Mouse (Mus musculus) B cell, adult 2 months (primary cell): ENCODE data around the gene Dmac2.

Source experiments
- DNase-seq, 2 experiments: peaks; one replicate each; pipeline ENCODE4 v3.0.0; 2022

Gene Dmac2

GRCm38 (mm10) chr7:25617376-25618160, 1.6 kb upstream of the Dmac2 start:
- DNase-seq = no peak

DNA sequence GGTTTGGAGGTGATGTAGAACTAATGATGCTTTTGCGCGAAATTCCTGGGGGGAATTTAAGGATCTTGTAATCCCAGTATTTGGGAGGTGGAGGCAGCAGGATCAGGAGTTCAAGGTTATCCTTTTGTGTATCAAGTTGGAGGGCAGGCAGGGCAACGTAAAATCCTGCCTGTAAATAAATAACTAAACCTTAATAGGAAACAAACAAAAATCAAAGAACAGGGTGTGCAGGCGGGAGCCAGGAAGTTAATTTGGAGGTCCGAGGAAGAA, 443 bp downstream of the Dmac2 start:
- no peak for DNase-seq

DNA sequence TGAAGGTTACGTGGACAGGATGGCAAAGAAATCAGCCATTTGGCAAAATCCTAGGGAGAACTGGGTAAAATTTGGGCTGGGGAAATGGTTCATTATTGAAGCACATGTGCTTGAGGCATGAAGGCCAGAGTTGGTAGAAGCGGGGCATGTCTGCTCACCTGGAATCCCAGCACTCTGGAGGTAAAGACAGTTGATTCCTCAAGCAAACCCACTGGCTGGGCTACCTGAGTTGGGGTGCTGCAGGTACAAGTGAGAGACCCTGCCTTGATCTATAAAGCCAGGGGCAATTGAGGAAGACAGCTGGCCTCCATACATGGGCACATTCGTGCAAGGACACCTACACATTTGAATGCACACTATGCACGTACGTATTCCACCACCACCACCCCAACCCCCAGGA, 887 bp downstream of the Dmac2 start:
- DNase-seq = no peak

DNA sequence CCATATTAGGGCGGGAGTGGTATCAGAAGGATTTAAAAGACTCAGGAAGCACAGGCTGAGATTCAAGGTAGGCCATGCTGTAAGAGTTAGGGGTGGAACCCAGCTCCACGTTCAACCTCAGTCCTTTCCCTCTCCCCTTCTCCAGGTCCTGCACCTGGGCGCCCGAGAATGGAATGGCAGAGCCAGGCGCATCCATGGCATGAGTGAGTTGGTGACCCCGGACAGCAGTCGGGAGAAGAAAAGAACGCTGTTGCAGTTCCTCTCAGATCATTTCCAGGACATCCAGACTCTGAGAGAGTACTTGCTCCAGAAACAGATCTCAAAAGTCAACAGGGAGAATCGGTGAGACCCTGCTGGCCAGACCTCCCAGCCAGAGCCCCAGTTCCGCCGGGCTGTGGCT, 1.5 kb downstream of the Dmac2 start:
- no peak for DNase-seq

GRCm38 (mm10) chr7:25623857-25624370, 4.7 kb downstream of the Dmac2 start:
- DNase-seq = no peak

DNA sequence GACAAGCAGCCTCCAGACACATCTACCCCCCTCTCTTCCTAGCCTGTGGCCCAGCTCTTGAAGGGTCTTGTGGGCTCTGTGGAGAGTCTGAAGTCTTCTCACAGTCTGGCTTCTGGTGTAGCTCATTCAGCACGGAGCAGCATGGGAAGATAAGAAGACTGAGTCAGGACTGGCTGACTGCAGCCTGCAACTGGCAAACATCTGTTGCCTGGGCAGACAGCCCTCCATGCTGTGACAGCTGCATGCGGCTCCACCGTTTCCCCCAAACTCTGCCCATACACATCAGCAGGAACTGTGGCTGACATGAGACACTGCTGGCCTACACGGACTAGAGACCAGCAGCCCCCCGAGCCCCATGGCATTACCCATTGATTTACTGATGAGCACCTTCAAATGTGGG, 5.6 kb downstream of the Dmac2 start:
- no peak for DNase-seq

DNA sequence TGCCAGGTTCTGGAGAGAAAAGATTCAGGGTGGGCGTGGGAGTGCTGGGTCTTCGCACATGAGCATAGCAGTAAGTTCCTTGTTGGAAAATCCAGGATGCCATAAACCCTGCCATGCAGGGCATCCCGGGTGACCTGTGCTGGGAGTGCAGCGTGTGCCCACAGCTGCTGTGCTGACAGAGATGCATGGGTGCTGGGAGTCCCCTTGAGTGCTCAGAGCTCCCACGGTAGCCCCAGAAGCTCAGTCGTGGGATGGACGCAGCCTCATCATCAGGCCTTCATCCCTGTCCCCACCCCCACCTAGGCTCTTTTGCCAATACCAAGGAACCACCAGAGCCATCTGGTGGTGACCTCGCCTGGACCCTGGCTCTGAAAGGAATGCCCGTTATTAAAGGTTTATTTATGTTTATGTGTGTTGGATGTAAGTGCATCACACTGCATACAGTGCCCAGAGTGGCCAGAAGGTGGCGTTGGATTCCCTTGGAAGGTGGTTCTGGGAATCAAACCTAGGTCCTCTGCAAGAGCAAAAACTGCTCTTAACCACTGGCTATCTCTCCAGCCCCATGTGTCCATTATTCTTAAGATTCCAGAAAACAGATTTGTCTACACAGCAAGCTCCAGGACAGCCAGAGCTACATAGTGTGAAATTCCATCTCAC, 6.5 kb downstream of the Dmac2 start:
- DNase-seq = peak; percentile 75 to 76

DNA sequence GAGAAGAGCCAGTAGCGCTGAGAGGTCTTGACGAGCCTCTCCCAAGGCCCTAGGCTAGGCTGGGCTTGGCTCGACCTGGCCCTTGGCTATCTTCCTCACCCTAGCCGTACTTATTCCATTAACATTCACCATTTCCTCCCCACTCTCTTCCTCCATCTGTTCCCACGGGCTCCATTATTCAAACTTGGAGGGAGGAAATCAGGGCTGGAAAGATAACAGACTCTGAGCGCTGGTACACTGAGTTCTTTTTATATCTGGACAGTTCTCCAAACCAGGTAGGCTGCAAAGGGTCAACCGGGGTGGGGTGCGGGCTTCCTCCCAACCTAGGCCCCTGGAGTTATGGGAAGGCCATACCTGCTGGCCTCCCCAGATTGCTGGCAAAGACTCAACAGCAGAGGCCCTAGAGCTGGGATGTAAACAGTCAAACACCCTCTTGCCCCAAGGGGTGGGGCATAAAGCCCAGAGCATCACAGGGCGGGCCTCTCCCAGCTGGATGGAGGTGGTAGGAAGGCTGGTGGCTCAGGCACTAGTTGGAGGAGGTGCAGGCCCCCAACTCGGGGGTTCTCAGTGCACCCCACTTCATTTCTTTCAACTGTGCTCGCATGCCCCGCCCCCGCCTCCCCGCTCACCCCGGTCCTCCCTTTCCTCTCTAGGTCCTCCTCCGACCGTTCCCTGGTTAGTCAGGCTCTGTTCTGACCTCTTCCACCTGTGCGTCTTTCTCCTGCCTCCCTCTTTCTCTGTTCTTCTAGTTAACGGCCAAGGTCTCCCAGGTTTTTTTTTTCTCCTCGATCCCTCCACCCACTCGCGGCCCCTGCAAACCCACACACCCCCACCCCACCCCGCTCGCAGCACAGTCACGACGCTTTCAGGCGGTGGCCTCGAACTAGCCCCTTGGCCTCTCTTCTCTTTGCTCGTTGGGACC, 7.6 kb downstream of the Dmac2 start, which contains the start of gene B3gnt8:
Gene B3gnt8, plus strand, starts transcription at position 146 of the 922 bp plus-strand sequence.
- DNase-seq = peak; percentile 43 to 52

DNA sequence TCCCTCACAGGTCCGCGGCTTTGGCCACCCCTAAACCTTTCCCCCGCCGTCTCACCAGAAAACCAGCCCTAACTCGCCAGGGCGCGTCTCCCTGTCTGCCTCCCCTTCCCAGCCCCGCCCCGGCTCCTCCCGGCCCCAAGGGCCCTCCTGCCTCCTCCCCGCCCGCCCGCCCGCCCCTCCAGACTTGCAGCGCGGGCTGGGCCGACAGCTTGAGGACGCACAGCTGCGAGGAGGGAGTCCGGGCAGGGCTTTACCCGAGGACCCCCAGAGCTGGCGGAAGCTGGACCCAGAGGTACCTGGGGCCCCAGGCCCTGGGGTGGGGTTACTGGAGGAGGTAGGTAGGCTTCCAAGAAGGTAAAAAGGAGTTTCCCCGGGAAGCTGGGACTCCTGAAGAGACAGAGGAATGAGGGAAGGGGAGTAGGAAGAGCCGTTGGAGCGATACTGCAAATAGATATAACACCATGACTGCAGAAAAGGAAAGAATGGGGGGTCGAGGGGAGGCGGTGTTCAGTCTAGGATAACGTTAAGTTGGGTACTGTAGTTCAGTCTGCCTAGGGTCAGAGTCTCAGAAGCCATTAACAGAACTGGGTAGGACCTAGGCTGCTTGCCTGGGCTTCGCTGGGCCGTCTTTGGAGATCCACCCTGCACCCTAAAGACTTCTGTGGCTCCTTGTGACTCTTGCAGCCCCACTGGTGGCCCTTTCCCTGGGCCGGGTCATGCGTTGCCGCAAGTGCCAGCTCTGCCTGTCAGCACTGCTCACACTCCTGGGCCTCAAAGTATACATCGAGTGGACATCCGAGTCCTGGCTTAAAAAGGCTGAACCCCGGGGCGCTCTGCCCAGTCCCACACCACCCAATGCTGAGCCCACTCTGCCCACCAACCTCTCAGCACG, 8.5 kb downstream of the Dmac2 start:
- peak in 1 of 2 experiments; percentile 31 for DNase-seq

- no peak for DNase-seq
These were observed 9.1 kb downstream of the Dmac2 start for GRCm38 (mm10) chr7:25628323-25628620.

- peak; percentile 57 to 58 for DNase-seq
These were observed 13.5 kb downstream of the Dmac2 start for GRCm38 (mm10) chr7:25632679-25633078.

DNA sequence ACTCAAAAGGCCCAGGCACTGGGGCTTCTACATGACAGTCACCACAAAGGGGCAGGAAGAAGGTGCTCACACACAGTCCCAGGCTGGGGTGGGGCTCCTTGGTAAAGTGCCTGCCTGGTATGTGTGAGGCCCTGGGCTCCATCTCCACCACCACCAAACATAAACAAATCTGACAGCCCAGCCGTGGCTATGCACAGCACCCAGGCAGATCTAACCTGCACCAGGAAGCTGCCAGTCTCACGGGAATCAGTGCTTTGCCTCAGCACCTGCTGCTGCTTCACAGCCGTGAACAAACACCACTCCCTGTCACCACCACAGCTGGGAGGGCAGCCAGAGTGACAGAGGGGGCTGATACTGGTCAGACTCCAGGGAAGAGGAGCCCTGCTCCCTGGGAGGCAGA, 17.2 kb downstream of the Dmac2 start:
- peak; percentile 81 to 85 for DNase-seq

GRCm38 (mm10) chr7:25637099-25637498, 17.9 kb downstream of the Dmac2 start:
- no peak for DNase-seq

DNA sequence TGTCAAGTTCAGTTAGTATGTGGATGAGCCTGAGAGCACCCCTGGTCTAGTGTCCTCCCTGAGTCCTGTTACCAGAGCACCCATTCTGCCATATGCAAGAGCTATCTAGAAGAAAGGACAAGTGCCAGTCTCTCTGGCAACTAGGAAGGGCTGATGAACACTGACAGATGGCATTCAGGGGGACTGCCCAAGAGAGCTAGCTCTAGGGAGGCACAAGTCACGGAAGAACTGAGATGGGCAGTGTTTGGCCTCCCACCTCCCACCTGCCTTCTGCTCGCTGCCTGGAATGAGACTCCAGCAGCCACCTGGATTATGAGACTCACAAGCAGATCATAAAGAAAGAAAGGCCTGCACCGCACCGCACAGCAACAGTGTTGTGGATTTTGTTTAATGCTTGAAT, 20.5 kb downstream of the Dmac2 start:
- DNase-seq = no peak

GRCm38 (mm10) chr7:25644136-25644535, 24.9 kb downstream of the Dmac2 start:
- DNase-seq = peak in 1 of 2 experiments; percentile 36

DNA sequence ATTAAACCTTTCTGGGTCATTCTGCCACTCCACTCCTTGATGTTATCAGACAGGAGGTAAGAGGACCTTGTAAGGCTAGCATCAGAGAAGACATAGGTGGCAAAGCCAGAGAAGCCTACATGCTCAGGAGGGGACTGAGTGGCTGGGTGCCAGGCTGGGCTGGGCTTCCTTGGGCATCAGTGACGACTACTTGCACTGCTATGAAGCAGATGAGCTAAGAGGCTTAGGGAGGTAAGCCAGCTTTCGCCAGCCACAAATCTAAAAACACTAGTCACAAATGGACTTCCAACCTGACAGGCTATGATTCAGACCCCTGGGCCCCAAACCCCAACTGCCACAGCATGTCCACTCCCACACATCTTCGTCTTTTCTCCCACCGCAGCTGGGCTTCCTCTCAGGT, 25.4 kb downstream of the Dmac2 start:
- DNase-seq = no peak

GRCm38 (mm10) chr7:25645074-25645473, 25.9 kb downstream of the Dmac2 start:
- no peak for DNase-seq

GRCm38 (mm10) chr7:25647574-25648123, 28.4 kb downstream of the Dmac2 start:
- DNase-seq = peak; percentile 67 to 70

DNA sequence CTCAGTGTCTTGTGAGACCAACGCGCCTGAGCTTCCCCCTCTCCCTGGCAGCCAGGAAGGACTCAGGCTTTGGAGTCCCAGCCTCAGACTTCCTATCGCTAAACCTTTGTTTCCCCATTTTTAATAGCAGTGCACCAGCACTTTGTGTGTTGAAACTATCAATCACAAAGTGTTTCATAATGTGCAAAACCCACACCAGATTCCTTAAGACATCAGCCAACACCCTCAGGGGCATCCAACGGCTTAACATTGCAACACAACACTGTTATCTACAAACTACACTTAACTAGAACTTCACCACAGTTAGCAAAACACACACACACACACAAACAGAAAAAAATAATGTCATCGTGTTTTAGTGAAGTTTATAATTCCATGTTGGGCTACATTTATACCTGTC, 30.6 kb downstream of the Dmac2 start:
- DNase-seq = no peak

DNA sequence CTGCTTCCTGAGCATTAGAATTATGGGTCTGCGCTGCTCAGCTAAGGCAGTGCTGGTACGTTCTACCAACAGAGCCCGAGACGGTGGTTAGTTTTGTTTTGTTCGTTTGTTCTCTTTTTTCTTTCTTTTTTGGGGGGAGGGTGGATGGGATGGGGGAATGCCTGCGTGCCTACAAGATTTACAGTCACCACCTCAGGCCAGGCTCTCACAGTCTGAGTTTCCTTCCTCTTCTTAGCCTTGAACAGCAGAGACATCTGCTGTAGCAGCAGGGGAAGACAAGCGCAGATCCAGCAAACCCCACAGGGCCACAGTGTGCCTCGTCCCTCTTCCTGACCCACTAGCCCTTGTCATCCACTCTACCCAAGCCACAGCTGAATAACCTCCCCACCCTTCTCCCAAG, 32.1 kb downstream of the Dmac2 start:
- DNase-seq = peak; percentile 71 to 76

GRCm38 (mm10) chr7:25652244-25652759, 33.1 kb downstream of the Dmac2 start:
- peak; percentile 53 to 64 for DNase-seq
